8 mouse cellular contexts compared by ENCODE assay signal in genomic region chr16:95728453-95729435, GRCm38 (mm10). TPM values are rescaled to one million over a fixed set of nuclear protein-coding genes. Genes with fewer than 3 reads are reported as not detected.
DNase-seq lines count a peak whose midpoint lies in the region; ATAC-seq lines count a peak whose summit lies in the region.

No protein-coding gene starts in this region.

- DNase-seq in urinary bladder, postnatal 25 days (ENCODE audit: low spot score), result peak; percentile 31
- DNase-seq in urinary bladder, postnatal 4 days (ENCODE audit: low spot score in 2 of 2), result no peak
- peak; percentile 53 for DNase-seq in kidney, adult 9 months
- DNase-seq in frontal cortex, postnatal 25 days (ENCODE audit: low spot score in 2 of 2), result no peak
- no peak for DNase-seq in cerebellum, postnatal 36 days

- peak; percentile 95 for ATAC-seq in common myeloid progenitor, adult 5-6 weeks (replicated peaks; ENCODE audit: low read depth, poor library complexity, severe bottlenecking)
- ATAC-seq in megakaryocyte-erythroid progenitor cell, adult 5-6 weeks (replicated peaks; ENCODE audit: low FRiP score, low TSS enrichment, poor library complexity, severe bottlenecking), result peak; percentile 64
- no peak for ATAC-seq in frontal cortex, adult (ENCODE audit: low TSS enrichment)

RNA-seq across cellular contexts. Expression of gene Ets2, which starts 26.9 kb away (rescaled TPM):
- total RNA-seq in common myeloid progenitor, adult 5-6 weeks (2017), result 4.9 and 9.4 TPM in 2 replicates
- 9.0 and 9.3 TPM in 2 replicates for total RNA-seq in megakaryocyte-erythroid progenitor cell, adult 5-6 weeks (2014; fragmentation: Nextera tagmentation)
- total RNA-seq in megakaryocyte-erythroid progenitor cell, adult 5-6 weeks (2017), result 6.4 and 7.8 TPM in 2 replicates

Comparison
In these comparisons a context has a peak if more than half of its experiments do, and no peak if none do; other contexts are left out.
1. DNase-seq: peak in urinary bladder, postnatal 25 days (single experiment) and kidney, adult 9 months (single experiment); none in urinary bladder, postnatal 4 days (0 of 2), frontal cortex, postnatal 25 days (0 of 2) and cerebellum, postnatal 36 days (0 of 2).